Mouse (Mus musculus) forebrain, embryonic 15.5 days (tissue): ENCODE measurements at regions not wholly inside any gene's neighbourhood (a gene's known extent, or its start where the extent isn't known, plus 50 kb on each side); places are given as distances from the start of the nearest gene placed in this dataset.
A peak's percentile ranks its signal among the peaks of the same experiment; 100 is the strongest.

Experiments used
- ATAC-seq: fragments of 200-750 bp; cut with Nextera tagmentation; replicated peaks from 2 replicates; pipeline ENCODE4 v1.8.0; 2017; ENCODE audit warnings: mild to moderate bottlenecking, moderate TSS enrichment, moderate library complexity
- H3K27ac ChIP-seq: fragments of 300-500 bp; sonication (generic); replicated peaks from 2 replicates; pipeline ENCODE4 v1.5.1; 2015; ENCODE audit warnings: mild to moderate bottlenecking, inconsistent platforms
- H3K27me3 ChIP-seq: fragments of 300-500 bp; sonication (generic); 2 replicates; pipeline ENCODE4 v1.6.1; 2015; ENCODE audit warnings: inconsistent platforms
- H3K36me3 ChIP-seq: fragments of 300-500 bp; sonication (generic); 2 replicates; pipeline ENCODE4 v1.6.1; 2015; ENCODE audit warnings: mild to moderate bottlenecking, inconsistent platforms
- H3K4me1 ChIP-seq: fragments of 300-500 bp; sonication (generic); 2 replicates; pipeline ENCODE4 v1.6.1; 2015; ENCODE audit warnings: inconsistent platforms
- H3K4me2 ChIP-seq: fragments of 300-500 bp; sonication (generic); replicated peaks from 2 replicates; pipeline ENCODE4 v1.6.1; 2015; ENCODE audit warnings: mild to moderate bottlenecking, inconsistent platforms
- H3K4me3 ChIP-seq: fragments of 300-500 bp; sonication (generic); 2 replicates; pipeline ENCODE4 v1.5.1; 2015; ENCODE audit warnings: mild to moderate bottlenecking, inconsistent platforms
- H3K9ac ChIP-seq: fragments of 300-500 bp; sonication (generic); replicated peaks from 2 replicates; pipeline ENCODE4 v1.6.1; 2015; ENCODE audit warnings: mild to moderate bottlenecking, inconsistent platforms
- H3K9me3 ChIP-seq: fragments of 300-500 bp; sonication (generic); 2 replicates; pipeline ENCODE4 v1.6.1; 2016; ENCODE audit warnings: inconsistent platforms
- WGBS: fragments of 180-500 bp; shearing (Covaris S2); methylation state at CpG from one replicate; pipeline ENCODE4 v1.1.7; 2015; ENCODE audit warnings: mixed read lengths; 5-methylcytosine and 5-hydroxymethylcytosine counted together

DNA sequence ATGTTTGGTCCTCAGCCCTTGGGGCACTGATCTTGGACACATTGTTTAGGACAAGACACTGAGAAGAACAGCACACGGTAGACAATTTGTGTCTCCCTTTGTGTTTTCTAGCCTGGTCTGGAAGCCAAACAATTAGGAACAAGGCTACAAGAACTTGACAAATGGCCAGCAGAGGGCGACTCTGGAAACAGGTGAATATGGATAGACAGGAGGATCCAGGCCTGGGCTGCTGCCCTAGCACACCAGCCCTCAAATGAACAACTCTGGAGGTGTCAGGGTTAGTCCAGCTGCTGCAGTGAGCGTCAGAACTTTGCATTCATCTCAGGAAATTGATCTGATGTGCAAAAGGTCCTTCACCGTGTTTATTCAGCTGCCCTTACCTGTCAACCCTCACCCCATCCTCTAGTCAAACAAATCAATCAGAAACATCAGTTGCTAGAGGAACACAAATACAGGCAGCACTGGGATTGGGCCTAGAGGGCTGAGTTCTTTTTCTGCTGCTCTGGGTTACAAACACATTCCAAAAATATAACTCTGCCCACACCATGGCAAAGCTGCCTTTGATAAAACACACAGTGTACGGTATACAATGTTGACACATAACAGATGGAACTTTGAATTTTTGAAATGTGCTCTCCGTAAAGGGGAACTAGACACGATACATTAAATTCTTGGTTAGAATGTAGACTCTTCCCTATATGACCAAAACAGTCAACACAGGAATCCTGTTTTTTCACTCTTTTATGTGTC is 159.7 kb downstream of the Fam84b start:
- Histone ChIP-seq H3K4me2 (no peak overlapping the region), H3K36me3 (no peaks in the 10 kb centered on the region), H3K9ac (no peak overlapping the region), H3K27me3 (no peaks in the 10 kb centered on the region), H3K4me3 (no peak overlapping the region), H3K9me3 (no peaks in the 10 kb centered on the region), H3K4me1 (no peaks in the 10 kb centered on the region), H3K27ac (no peak overlapping the region)
- ATAC-seq, result no peak; the same call in 1 of the 2 replicates
- 63% methylated on average over 7 of the region's 7 CpGs for WGBS

DNA sequence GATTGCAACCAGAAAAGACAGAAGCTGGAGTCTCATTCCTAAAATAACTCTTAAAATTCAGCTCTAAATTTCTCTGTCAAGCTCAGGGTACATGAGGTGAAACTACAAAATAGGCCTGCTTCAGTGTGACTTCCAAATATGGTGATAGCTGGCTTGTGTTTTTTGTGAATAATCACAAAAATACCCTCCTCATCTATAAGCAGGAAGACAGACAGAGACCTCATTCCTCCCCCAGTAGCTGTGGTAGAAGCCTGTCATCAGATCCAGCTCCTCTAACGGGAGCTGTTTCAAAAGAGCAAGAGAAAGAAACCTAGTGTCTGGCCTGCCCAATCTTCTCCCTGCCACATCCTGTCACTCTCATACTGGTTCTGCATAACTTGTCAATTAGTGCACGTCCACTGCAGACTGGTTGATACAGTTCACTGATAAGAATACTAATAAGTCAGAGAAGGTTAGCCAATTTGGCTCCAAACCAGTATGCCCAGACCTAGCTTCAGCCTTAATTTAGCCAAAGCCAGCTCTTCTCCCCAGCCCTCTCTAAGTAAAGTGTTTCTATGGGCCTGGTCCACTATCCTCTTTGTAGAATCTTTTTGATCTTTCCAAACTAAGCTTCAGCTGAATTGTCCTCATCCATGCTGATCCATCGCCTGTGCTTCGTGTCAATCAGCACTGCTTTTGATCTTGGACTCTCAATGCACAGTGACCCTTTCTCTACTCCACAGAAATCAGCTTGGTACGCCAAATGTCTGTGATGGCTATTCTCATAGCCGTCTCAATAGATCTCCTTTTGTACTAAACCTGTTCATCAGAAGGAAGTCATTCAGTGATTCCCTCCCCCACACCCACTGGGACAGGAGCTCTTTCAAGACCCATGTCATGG is 160.6 kb downstream of the Fam84b start:
- Histone ChIP-seq H3K27ac (no peak overlapping the region), H3K27me3 (no peaks in the 10 kb centered on the region), H3K4me2 (no peak overlapping the region), H3K36me3 (no peaks in the 10 kb centered on the region), H3K4me3 (no peak overlapping the region), H3K4me1 (no peaks in the 10 kb centered on the region), H3K9me3 (no peaks in the 10 kb centered on the region), H3K9ac (no peak overlapping the region)
- WGBS, result 11% methylated on average over 6 of the region's 6 CpGs
- ATAC-seq, result no peak; the same call in 1 of the 2 replicates

DNA sequence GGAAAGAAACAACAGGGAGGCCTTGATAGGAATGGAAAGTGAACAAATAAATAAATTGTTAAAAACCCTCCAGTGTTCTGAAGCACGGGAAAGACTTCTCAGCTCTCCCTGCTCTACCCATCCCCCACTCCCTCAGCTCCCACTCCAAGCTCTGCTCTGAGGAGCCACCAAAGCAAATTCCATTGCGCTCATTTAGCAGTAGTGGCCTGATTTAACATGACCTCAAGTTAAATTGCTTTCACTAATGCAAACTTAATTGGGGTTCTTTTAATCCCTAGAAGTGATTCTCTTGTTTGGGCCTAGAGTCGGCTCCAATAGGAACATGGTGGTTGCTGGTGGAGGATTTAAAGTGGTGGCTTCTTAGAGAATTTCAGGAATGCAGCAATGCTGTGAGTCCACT is 161.4 kb downstream of the Fam84b start:
- Histone ChIP-seq H3K9me3 (no peaks in the 10 kb centered on the region), H3K27ac (no peak overlapping the region), H3K9ac (no peak overlapping the region), H3K4me1 (no peaks in the 10 kb centered on the region), H3K36me3 (no peaks in the 10 kb centered on the region), H3K4me2 (no peak overlapping the region), H3K27me3 (no peaks in the 10 kb centered on the region), H3K4me3 (no peak overlapping the region)
- WGBS, result 3% methylated on average over 3 of the region's 3 CpGs
- ATAC-seq, result 0 out of 2 replicates have a peak, but pooled peaks have one; percentile 51

DNA sequence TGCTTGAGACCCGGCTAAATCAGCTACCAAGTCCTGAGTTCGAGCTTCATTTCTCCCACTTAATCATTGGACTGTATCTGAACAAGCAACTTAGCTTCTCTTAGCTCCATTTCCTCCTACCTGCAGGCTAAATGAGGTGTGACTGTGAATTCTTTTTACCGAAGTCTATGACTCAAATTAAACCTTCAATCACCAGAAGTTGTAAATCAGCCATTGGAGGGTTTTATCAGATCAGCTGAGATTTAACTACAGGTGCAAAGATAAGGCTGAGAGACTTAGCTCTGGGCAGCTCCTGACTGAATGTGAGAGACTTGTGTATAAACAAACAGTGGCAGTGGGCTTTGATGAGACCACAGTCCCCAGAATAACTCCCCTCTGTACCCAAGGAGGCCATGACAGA is 176.2 kb downstream of the Fam84b start:
- Histone ChIP-seq H3K27me3 (no peaks in the 10 kb centered on the region), H3K9ac (no peak overlapping the region), H3K36me3 (no peaks in the 10 kb centered on the region), H3K4me1 (no peaks in the 10 kb centered on the region), H3K27ac (no peak overlapping the region), H3K4me3 (no peak overlapping the region), H3K4me2 (no peak overlapping the region), H3K9me3 (no peaks in the 10 kb centered on the region)
- 84% methylated on average over 3 of the region's 3 CpGs for WGBS
- ATAC-seq, result no peak

DNA sequence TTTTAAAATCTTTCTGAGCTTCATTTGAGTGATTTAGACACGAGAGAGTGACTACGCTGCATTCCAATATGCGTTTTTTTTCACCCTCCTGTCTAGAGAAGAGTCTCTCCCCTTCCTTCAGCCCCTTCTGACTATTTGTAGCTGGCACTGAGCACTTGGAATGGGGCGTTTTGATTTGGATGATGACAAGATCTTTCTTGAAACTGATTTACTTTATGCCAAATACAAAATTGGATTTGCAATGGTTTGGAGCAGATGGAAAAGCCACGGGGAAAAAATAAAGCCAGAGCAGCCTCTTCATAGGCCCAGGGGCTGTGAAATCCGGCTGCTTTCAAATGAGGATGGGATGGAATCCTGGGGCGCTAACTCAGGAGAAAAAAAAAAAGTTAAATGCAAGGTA is 196.0 kb downstream of the Fam84b start:
- Histone ChIP-seq H3K9ac (no peak overlapping the region), H3K4me3 (no peak overlapping the region), H3K4me2 (no peak overlapping the region), H3K27me3 (no peaks in the 10 kb centered on the region), H3K27ac (peak overlapping the region; percentile 62), H3K36me3 (no peaks in the 10 kb centered on the region), H3K9me3 (no peaks in the 10 kb centered on the region), H3K4me1 (no peaks in the 10 kb centered on the region)
- 69% methylated on average over 7 of the region's 7 CpGs for WGBS
- ATAC-seq, result peak; percentile 84; the same call in 1 of the 2 replicates

DNA sequence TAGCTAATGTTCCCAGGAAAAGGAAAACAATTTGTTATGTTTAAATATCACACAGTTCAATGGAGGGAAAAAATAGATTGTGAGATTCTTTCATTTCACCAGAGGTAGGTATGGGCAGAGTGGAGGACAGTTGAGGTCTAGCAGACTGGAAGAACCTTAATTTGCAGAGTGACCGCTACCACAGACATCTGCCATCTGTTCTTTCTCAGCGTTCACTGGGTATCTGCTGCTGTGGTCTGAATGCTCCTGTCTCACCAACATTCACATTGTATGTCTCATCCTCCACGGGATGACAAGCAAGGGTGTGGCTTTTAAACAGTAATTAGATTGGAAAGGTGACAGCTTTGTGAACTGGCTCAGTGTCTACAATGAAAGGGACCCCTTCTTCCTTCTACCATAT is 198.5 kb downstream of the Fam84b start:
- H3K27me3 ChIP-seq, result no peaks in the 10 kb centered on the region
- H3K4me2 ChIP-seq, result no peak overlapping the region
- H3K4me1 ChIP-seq, result no peaks in the 10 kb centered on the region
- no peaks in the 10 kb centered on the region for H3K9me3 ChIP-seq
- H3K27ac ChIP-seq, result no peak overlapping the region
- H3K4me3 ChIP-seq, result no peak overlapping the region
- WGBS, result 77% methylated on average over 3 of the region's 3 CpGs
- no peak overlapping the region for H3K9ac ChIP-seq
- no peak for ATAC-seq
- no peaks in the 10 kb centered on the region for H3K36me3 ChIP-seq

DNA sequence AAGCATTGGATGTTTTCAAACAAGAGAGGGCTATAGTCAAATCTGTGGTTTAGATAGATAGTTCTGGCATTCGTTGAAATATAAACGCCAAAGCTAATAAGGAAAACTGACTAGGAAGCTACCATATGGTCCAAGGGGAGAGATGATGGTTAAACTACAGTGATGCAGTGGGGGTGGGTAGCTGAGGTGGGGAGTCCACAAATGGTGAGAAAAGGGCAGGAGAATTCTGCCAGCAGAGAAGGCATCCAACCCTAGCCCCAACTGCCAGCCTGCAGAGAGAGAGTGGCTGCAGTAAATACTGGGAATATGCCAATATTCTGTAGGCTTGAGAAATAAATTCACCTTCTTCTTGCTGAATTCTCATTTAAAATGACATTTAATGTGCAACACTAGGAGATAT is 204.3 kb downstream of the Fam84b start:
- Histone ChIP-seq H3K36me3 (no peaks in the 10 kb centered on the region), H3K27me3 (no peaks in the 10 kb centered on the region), H3K9ac (no peak overlapping the region), H3K4me2 (no peak overlapping the region), H3K4me1 (no peaks in the 10 kb centered on the region), H3K27ac (peak overlapping the region; percentile 19; the same call in 1 of the 2 replicates), H3K4me3 (no peak overlapping the region), H3K9me3 (no peaks in the 10 kb centered on the region)
- peak; percentile 74; the same call in 1 of the 2 replicates for ATAC-seq
- WGBS, result 60% methylated on average over 2 of the region's 2 CpGs

DNA sequence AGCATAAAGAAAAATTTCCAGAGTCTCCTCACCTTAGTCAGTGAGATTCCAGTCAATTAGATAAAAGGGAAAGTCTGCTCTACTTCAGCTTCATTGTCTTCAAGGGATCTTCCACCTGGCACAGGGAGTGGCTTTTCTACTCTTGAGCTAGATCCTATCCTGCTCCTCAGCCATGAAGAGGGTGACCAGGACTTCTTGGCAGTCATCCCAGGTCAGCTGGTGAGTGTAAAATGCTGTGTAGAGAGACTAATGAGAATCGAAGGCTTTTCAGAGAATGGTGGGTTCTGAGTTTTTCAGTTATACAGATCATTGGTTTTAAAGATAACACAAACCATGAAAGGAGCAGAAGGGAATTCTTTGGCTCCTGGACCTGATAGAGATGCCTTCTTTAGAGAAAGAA is 211.8 kb downstream of the Fam84b start:
- Histone ChIP-seq H3K9ac (no peak overlapping the region), H3K4me1 (no peaks in the 10 kb centered on the region), H3K4me2 (no peak overlapping the region), H3K9me3 (no peaks in the 10 kb centered on the region), H3K27ac (no peak overlapping the region), H3K27me3 (no peaks in the 10 kb centered on the region), H3K4me3 (no peak overlapping the region), H3K36me3 (no peaks in the 10 kb centered on the region)
- 81% methylated on average over 1 of the region's 1 CpGs for WGBS
- ATAC-seq, result no peak

DNA sequence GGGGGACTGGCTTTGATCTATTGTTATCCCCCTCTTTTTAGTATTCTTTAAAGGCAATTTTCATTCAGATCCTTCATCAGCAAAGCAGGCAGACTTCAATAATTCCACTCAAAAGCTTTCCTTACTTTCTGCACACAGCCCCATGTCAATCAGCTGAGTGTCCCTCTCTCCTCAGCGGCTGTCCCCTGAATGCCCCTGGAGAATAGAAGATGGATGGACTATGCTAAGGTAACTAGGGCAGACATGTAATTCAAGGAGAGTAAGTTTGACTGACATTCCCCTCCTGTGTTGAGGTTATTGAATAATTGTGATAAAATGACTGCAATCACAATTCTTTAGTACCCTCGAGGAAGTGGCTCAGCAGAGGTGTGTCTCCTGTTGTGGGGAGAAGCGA is 220.1 kb downstream of the Fam84b start:
- Histone ChIP-seq H3K4me1 (peaks cover 8% of the 10 kb centered on the region), H3K4me3 (no peak overlapping the region), H3K27ac (no peak overlapping the region), H3K4me2 (no peak overlapping the region), H3K36me3 (no peaks in the 10 kb centered on the region), H3K9ac (no peak overlapping the region), H3K9me3 (no peaks in the 10 kb centered on the region), H3K27me3 (no peaks in the 10 kb centered on the region)
- no peak for ATAC-seq
- 28% methylated on average over 3 of the region's 3 CpGs for WGBS

DNA sequence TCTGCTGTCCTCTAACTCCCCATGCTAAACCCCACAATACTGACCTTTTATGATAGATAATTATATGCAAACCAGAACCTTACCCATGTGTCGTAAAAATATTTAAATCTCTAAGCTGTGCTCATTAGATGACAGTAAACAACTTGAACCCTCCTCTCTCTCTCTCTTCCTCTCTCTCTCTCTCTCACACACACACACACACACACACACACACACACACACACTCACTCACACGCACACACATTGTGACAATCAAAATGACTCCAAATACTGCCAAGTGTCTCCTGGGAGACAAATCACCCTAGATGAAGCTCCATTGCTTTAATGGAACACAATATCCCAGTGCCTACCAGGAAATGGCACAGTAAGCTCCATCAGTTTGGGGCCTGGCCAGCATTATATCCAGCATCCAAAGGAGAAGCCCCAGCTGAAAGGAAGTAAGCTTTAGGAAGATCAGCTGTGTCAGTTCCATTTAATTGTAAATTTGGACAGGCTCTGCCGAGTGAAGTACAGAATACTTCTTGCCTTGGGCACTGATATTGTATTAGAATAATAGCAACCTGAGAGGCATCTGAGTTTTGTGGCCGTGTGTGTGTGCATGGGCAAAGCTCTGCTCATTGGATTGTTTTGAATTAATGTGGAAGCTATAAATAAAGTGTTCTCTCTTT is 220.7 kb downstream of the Fam84b start:
- Histone ChIP-seq H3K4me1 (peaks cover 8% of the 10 kb centered on the region), H3K9me3 (no peaks in the 10 kb centered on the region), H3K4me2 (no peak overlapping the region), H3K4me3 (no peak overlapping the region), H3K9ac (no peak overlapping the region), H3K27ac (0 out of 2 replicates have a peak overlapping the region, but pooled peaks have one; percentile 8), H3K36me3 (no peaks in the 10 kb centered on the region), H3K27me3 (no peaks in the 10 kb centered on the region)
- ATAC-seq, result 0 out of 2 replicates have a peak, but pooled peaks have one; percentile 23
- 11% methylated on average over 4 of the region's 4 CpGs for WGBS

DNA sequence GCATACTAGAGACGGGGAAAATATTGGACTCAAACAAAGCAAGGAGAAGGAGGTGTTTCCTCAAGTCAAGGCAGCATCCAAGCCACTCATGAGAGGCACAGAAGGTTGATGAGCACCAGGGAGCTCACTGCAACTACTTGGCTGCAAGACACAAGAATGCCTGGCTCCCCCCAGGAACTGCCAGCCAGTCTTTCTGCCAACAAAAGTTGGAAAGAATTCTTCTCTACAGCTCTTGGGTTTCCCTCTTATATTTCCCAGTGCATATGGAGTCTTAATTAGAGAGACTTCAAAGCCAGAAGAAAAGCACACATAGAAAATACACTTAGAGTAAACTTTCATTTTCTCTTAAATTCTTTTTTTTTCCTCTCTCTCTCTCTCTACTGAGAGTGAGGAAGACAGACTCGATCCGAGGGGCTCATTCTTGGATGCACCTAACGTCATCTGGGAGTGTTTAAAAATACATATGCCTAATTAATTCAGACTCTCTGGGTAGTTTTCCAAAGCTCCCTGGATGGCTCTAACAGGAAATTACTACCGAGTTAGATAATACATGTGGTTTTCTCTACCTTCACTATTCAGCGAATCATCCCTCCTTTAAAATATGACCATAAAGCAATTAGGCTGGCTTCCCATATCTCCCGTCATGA is 222.7 kb downstream of the Fam84b start:
- no peaks in the 10 kb centered on the region for H3K27me3 ChIP-seq
- no peak overlapping the region for H3K4me3 ChIP-seq
- no peaks in the 10 kb centered on the region for H3K9me3 ChIP-seq
- 64% methylated on average over 7 of the region's 7 CpGs for WGBS
- no peak overlapping the region for H3K4me2 ChIP-seq
- H3K4me1 ChIP-seq, result peaks cover 8% of the 10 kb centered on the region
- ATAC-seq, result peak; percentile 87
- no peak overlapping the region for H3K9ac ChIP-seq
- H3K27ac ChIP-seq, result peak overlapping the region; percentile 68
- H3K36me3 ChIP-seq, result no peaks in the 10 kb centered on the region
